Comparison of ENCODE assay signal across 9 mouse cellular contexts in the genomic region with DNA sequence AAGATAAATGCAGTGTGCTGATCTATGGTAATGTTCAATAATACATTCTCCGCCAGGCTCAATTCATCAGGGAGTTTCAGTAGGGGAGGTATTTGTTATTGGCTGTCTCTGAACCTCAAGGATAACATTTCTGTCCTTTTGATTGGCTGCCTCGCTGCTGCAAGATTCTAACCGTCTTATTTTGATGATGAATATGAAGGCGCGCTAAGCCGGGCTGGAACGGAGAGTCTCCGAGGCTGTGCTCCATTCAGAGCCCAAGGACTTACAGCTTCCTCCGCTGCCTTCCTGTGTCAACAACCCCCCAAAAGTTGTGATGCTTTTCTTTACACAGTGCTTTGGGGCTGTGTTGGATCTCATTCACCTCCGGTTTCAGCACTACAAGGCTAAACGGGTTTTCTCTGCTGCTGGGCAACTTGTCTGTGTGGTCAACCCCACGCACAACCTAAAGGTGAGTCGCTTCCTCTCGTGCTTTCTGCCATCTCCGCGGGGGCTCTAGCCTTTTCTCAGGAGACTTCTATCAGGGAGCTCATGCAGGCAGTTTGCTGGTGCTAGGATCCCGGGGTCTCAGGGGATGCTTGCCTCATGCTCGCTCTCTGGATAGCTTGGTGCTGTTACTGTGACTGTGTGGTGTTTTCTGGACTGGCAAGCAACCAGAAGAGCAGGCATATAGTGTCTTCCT. TPM values are rescaled to one million over a fixed set of nuclear protein-coding genes. Genes with fewer than 3 reads are reported as not detected.
DNase-seq lines count a peak whose midpoint lies in the region; ATAC-seq lines count a peak whose summit lies in the region.
"Had no signal": no experiment of that assay in that cellular context is flagged by ENCODE, and none has a peak within 500 bp of the region (broad histone marks: within the 10 kb centered on the region; RNA-seq: fewer than 3 reads in every experiment).

Gene Siah3 (plus strand): TSS at position 240 of the 679 bp plus-strand sequence.

- peaks cover 44% of the 10 kb centered on the region for H3K4me1 ChIP-seq in hindbrain, embryonic 14.5 days (replicated peaks; ENCODE audit: control insufficient read depth, insufficient read depth, low read length)
- H3K4me1 ChIP-seq in limb, embryonic 15.5 days, result peaks cover 19% of the 10 kb centered on the region

- H3K27me3 ChIP-seq in hindbrain, embryonic 14.5 days (ENCODE audit: control insufficient read depth, insufficient read depth, low read length), result no peaks in the 10 kb centered on the region
- H3K27me3 ChIP-seq in limb, embryonic 15.5 days, result peaks cover 13% of the 10 kb centered on the region

- peak within 1 kb of the TSS; percentile 89 for H3K4me2 ChIP-seq in hindbrain, embryonic 14.5 days (replicated peaks)
- peak within 1 kb of the TSS; percentile 56 for H3K4me2 ChIP-seq in limb, embryonic 15.5 days

- peak; percentile 63 for ATAC-seq in hindbrain, embryonic 14.5 days (ENCODE audit: low FRiP score)
- no peak for ATAC-seq in limb, embryonic 15.5 days (ENCODE audit: insufficient number of reproducible peaks, low FRiP score, low TSS enrichment, low read depth)

- WGBS in hindbrain, embryonic 14.5 days, result 6% methylated on average over 18 of the region's 18 CpGs
- 14% methylated on average over 18 of the region's 18 CpGs for WGBS in limb, embryonic 15.5 days

- peak within 1 kb of the TSS; percentile 43 for H3K4me3 ChIP-seq in hindbrain, embryonic 14.5 days (replicated peaks; ENCODE audit: low read length)
- peak within 1 kb of the TSS; percentile 32 for H3K4me3 ChIP-seq in limb, embryonic 15.5 days
- H3K4me3 ChIP-seq: erythroblast, embryonic 14.5 days had no signal

- H3K27ac ChIP-seq in hindbrain, embryonic 14.5 days, result peak within 1 kb of the TSS; percentile 82
- H3K27ac ChIP-seq in limb, embryonic 15.5 days, result peak within 1 kb of the TSS; percentile 54

- no peaks in the 10 kb centered on the region for H3K9me3 ChIP-seq in hindbrain, embryonic 14.5 days (ENCODE audit: control insufficient read depth, low read length)
- no peaks in the 10 kb centered on the region for H3K9me3 ChIP-seq in limb, embryonic 15.5 days

- no peaks in the 10 kb centered on the region for H3K36me3 ChIP-seq in hindbrain, embryonic 14.5 days (replicated peaks; ENCODE audit: control insufficient read depth, insufficient read depth)
- H3K36me3 ChIP-seq in limb, embryonic 15.5 days, result no peaks in the 10 kb centered on the region

- peak; percentile 34 for DNase-seq in adrenal gland, postnatal 10 days
- DNase-seq in adrenal gland, postnatal 25 days, result no peak
- peak; percentile 65 for DNase-seq in CD4-positive, CD25-positive, alpha-beta regulatory T cell, adult 2 months (ENCODE audit: low read depth, low spot score)
- peak; percentile 29 for DNase-seq in embryo, embryonic 9.5 days (ENCODE audit: extremely low spot score)
- DNase-seq in hindbrain, embryonic 14.5 days (ENCODE audit: low spot score), result peak; percentile 69
- DNase-seq in retina, embryonic 14.5 days (ENCODE audit: low spot score), result peak; percentile 54
- DNase-seq in gastrocnemius, postnatal 4 days (ENCODE audit: low spot score in 2 of 2), result no peak

- peak within 1 kb of the TSS; percentile 62 for H3K9ac ChIP-seq in hindbrain, embryonic 14.5 days
- H3K9ac ChIP-seq in limb, embryonic 15.5 days, result 0 out of 2 replicates have a peak within 1 kb of the TSS, but pooled peaks have one; percentile 20

RNA-seq across cellular contexts. Expression of gene Siah3, which starts in this region (rescaled TPM):
- under 1 TPM; 0.27 to 0.63 TPM for total RNA-seq in adrenal gland, postnatal 10 days (2021)
- 0.33 and 0.46 TPM in 2 replicates for total RNA-seq in adrenal gland, postnatal 25 days (2021)
- 7.7 and 9.1 TPM in 2 replicates for polyA plus RNA-seq in hindbrain, embryonic 14.5 days (2014; fragmentation: Nextera tagmentation; extraction: Ambion mirVana)
- 0.16 and 0.27 TPM in 2 replicates for polyA plus RNA-seq in limb, embryonic 15.5 days (2015; fragmentation: Nextera tagmentation; extraction: Ambion mirVana)
- under 1 TPM; 0.27 to 0.36 TPM for total RNA-seq in gastrocnemius, postnatal 4 days (2021)

Comparison
In these comparisons a context has a peak if more than half of its experiments do, and no peak if none do; other contexts are left out.
1. Peak in DNase-seq in adrenal gland, postnatal 10 days; RNA of the gene not detected or under 1 TPM.
2. DNase-seq: peak in CD4-positive, CD25-positive, alpha-beta regulatory T cell, adult 2 months (single experiment), embryo, embryonic 9.5 days (single experiment), hindbrain, embryonic 14.5 days (single experiment) and retina, embryonic 14.5 days (single experiment); none in adrenal gland, postnatal 25 days (single experiment) and gastrocnemius, postnatal 4 days (0 of 2).